Mouse (Mus musculus) forebrain, embryonic 11.5 days (tissue): Measurements from ENCODE around the gene Pts. TPM values are rescaled to one million over a fixed set of nuclear protein-coding genes. Genes with fewer than 3 reads are reported as not detected.

Source experiments
- ATAC-seq: fragments of 200-750 bp; cut with Nextera tagmentation; replicated peaks from 2 replicates; pipeline ENCODE4 v1.8.0; 2017; ENCODE audit warnings: moderate TSS enrichment; ENCODE audit not compliant: low FRiP score
- DNase-seq: peaks from one replicate; pipeline ENCODE4 v3.0.0-alpha.2; 2017; ENCODE audit warnings: low spot score
- H3K27ac ChIP-seq: fragments of 300-500 bp; sonication (generic); 2 replicates; pipeline ENCODE4 v1.5.1; 2014; ENCODE audit warnings: low read depth, low read length
- H3K27me3 ChIP-seq: fragments of 300-500 bp; sonication (generic); 2 replicates; pipeline ENCODE4 v1.6.1; 2014; ENCODE audit warnings: mild to moderate bottlenecking, low read length, mixed read lengths; ENCODE audit not compliant: control insufficient read depth, insufficient read depth
- H3K36me3 ChIP-seq: fragments of 300-500 bp; sonication (generic); 2 replicates; pipeline ENCODE4 v1.6.1; 2014; ENCODE audit warnings: mild to moderate bottlenecking, low read length, moderate library complexity, mixed read lengths; ENCODE audit not compliant: control insufficient read depth, insufficient read depth
- H3K4me1 ChIP-seq: fragments of 300-500 bp; sonication (generic); replicated peaks from 2 replicates; pipeline ENCODE4 v1.6.1; 2014; ENCODE audit warnings: low read length, mixed read lengths; ENCODE audit not compliant: control insufficient read depth, insufficient read depth
- H3K4me2 ChIP-seq: fragments of 300-500 bp; sonication (generic); 2 replicates; pipeline ENCODE4 v1.6.1; 2014; ENCODE audit warnings: low read depth, mild to moderate bottlenecking, low read length, moderate library complexity, mixed read lengths; ENCODE audit not compliant: severe bottlenecking
- H3K4me3 ChIP-seq: fragments of 300-500 bp; sonication (generic); 2 replicates; pipeline ENCODE4 v1.5.1; 2014; ENCODE audit warnings: low read depth, low read length
- H3K9ac ChIP-seq: fragments of 300-500 bp; sonication (generic); 2 replicates; pipeline ENCODE4 v1.6.1; 2014; ENCODE audit warnings: low read length
- H3K9me3 ChIP-seq: fragments of 300-500 bp; sonication (generic); 2 replicates; pipeline ENCODE4 v1.6.1; 2016; ENCODE audit warnings: low read length, mixed read lengths; ENCODE audit not compliant: control insufficient read depth
- WGBS: fragments of 180-500 bp; shearing (Covaris S2); extraction: QIAGEN DNeasy Blood & Tissue Kit; methylation state at CpG from one replicate; pipeline ENCODE4 v1.1.7; 2014; 5-methylcytosine and 5-hydroxymethylcytosine counted together
- polyA plus RNA-seq: library from polyadenylated mRNA; unstranded; fragments of >200 nt; fragmentation: Nextera tagmentation; extraction: Ambion mirVana; gene quantifications from 2 replicates; pipeline ENCODE4 v1.2.1, GENCODE M21; 2014

Gene Pts
- polyA plus RNA-seq, 1 experiment from 2014 or later = 93.5 TPM

DNA sequence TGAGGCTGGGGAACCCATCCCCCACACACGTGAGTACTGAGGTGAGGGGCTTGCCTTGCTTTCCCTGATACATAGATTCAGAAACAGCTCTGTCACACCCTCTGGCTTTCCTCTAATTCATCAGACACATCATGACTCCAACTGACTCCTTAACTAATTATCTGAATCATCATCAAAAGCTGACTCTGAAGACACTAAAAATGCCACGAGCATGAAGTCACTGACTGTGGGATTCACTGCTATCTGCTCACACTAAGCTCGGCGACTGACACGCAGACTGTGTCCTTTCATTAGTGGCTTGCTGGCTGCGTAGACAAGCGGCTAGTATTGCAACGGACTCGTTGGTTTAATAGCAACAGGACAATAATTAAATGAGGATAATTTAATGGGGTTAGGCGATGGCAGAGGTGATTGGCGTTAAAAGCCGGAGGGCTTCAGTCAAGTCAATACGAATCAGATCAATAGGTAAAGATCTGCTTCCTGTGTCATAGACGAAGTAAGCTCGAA lies 28.0 kb downstream of the Pts start:
- no peak for DNase-seq
- ATAC-seq = no peak
- H3K4me1 ChIP-seq = no peaks in the 10 kb centered on the region; the same call in 1 of the 2 replicates
- H3K27me3 ChIP-seq = no peaks in the 10 kb centered on the region
- H3K9me3 ChIP-seq = no peaks in the 10 kb centered on the region
- no peak overlapping the region for H3K9ac ChIP-seq
- H3K4me3 ChIP-seq = no peak overlapping the region; the same call in 1 of the 2 replicates
- H3K36me3 ChIP-seq = no peaks in the 10 kb centered on the region
- peak overlapping the region; percentile 42 for H3K4me2 ChIP-seq
- WGBS = 74% methylated on average over 15 of the region's 15 CpGs
- H3K27ac ChIP-seq = no peak overlapping the region

DNA sequence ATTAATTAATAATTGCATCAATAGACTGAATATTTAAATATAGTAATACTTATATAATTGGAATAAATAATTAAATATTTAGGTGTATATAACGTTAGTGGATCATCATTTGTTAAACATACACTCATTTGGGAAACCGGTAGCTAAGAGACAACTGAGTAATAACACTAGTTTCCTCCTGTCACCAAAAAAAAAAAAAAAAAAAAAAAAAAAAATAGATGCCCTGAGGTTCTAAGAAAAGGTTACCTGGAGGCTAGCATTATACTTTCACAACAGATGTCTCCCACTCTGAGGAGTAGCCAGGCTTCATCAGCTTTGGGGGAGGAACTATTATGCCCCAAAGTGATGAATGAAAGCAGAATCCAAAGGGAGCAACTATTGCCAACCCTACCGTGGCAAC lies 28.7 kb downstream of the Pts start:
- ATAC-seq (no peak), DNase-seq (no peak)
- WGBS = 89% methylated on average over 3 of the region's 3 CpGs
- H3K27ac ChIP-seq = no peak overlapping the region
- no peak overlapping the region for H3K9ac ChIP-seq
- H3K4me3 ChIP-seq = no peak overlapping the region
- H3K27me3 ChIP-seq = no peaks in the 10 kb centered on the region
- no peaks in the 10 kb centered on the region; the same call in 1 of the 2 replicates for H3K4me1 ChIP-seq
- H3K9me3 ChIP-seq = no peaks in the 10 kb centered on the region
- no peak overlapping the region for H3K4me2 ChIP-seq
- no peaks in the 10 kb centered on the region for H3K36me3 ChIP-seq

DNA sequence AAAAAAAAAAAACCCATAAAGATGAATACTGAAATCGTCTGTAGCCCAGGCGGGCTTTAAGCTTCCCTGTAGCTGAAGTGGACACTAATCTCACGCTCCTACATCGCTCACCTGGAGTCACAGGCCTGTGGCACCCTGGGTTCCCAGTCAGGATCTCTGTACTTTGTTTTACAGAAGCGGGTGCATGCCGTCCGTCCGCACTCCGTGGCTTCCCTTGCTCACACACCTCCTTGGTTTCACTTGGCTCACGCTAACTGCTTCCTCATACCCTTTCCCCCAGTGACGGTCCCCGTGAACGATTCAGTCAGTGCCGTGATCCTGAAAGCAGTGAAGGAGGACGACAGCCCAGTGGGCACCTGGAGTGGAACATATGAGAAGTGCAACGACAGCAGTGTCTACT lies 29.7 kb downstream of the Pts start:
- no peaks in the 10 kb centered on the region for H3K27me3 ChIP-seq
- H3K4me2 ChIP-seq = no peak overlapping the region
- no peak overlapping the region for H3K27ac ChIP-seq
- 86% methylated on average over 16 of the region's 16 CpGs for WGBS
- ATAC-seq = no peak
- no peak overlapping the region for H3K4me3 ChIP-seq
- no peak for DNase-seq
- H3K4me1 ChIP-seq = no peaks in the 10 kb centered on the region; the same call in 1 of the 2 replicates
- H3K9ac ChIP-seq = no peak overlapping the region
- no peaks in the 10 kb centered on the region for H3K36me3 ChIP-seq
- no peaks in the 10 kb centered on the region for H3K9me3 ChIP-seq

DNA sequence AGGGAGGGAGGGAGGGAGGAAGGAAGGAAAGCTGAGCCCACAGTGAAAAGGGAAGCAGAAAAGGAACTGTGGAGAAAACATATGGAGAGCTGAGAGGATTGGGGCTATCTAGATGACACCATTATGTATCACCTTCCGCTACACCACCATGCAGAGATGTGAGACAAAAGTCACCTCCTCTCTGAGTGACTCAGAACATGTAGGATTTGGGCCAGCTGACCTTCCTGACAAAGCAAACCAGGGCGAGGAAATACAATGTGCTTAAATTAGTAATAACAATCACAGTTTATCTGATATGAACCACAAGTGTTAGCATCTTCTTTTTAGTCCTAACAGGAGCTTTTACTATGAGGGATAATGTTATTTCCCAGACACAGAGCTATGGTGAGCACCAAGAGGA lies 31.0 kb downstream of the Pts start:
- WGBS = 81% methylated on average over 2 of the region's 2 CpGs
- no peak for DNase-seq

DNA sequence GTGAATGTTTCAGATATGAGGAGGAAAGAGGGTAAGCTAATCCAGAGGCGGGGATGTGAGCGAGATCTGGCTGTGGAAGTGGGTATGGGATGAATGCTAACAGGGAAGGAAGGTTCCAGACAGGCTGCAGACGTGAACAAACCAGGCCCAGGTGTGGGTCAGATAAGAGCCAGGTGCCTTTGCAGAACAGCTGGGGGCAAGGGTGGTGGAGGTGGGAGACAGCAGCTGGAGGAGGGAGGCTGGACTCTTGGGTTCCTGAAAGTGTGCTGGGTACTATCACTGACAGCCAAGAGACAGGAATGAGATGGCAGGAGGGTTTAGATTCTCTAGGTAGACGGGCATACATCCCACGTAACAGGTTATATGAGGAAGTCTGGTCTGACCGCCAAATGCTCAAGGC lies 31.4 kb downstream of the Pts start:
- 76% methylated on average over 6 of the region's 6 CpGs for WGBS
- H3K36me3 ChIP-seq = no peaks in the 10 kb centered on the region
- no peaks in the 10 kb centered on the region; the same call in 1 of the 2 replicates for H3K4me1 ChIP-seq
- no peak overlapping the region for H3K27ac ChIP-seq
- H3K9me3 ChIP-seq = no peaks in the 10 kb centered on the region
- DNase-seq = no peak
- ATAC-seq = no peak
- no peak overlapping the region for H3K4me2 ChIP-seq
- no peak overlapping the region for H3K9ac ChIP-seq
- H3K27me3 ChIP-seq = no peaks in the 10 kb centered on the region
- no peak overlapping the region for H3K4me3 ChIP-seq

More for the DNA sequence above, 31.0 kb downstream of the Pts start:
- no peak overlapping the region for H3K9ac ChIP-seq
- H3K9me3 ChIP-seq = no peaks in the 10 kb centered on the region
- H3K27ac ChIP-seq = no peak overlapping the region
- no peak overlapping the region for H3K4me3 ChIP-seq
- H3K4me2 ChIP-seq = no peak overlapping the region
- H3K36me3 ChIP-seq = no peaks in the 10 kb centered on the region
- no peaks in the 10 kb centered on the region for H3K27me3 ChIP-seq
- no peak for ATAC-seq
- H3K4me1 ChIP-seq = no peaks in the 10 kb centered on the region; the same call in 1 of the 2 replicates

DNA sequence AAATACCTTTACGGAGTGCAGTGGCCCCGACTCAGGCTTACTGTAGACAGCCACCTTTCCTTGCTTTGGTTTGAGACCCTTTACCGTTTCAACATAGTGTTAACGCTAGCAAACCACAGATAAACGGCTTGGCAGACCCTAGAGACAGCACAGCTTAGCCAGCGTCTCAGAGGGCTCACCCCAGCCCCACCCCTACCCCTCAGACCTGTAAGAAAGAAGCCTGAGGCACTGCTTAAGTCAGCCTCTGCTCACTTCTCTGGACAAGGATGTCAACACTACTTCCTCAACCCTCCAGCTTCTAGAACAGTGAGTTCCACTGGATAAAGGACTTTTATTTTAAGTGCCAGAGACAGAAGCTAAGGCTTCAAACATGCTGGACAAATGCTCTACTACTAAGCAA lies 32.0 kb downstream of the Pts start:
- H3K9ac ChIP-seq = 0 out of 2 replicates have a peak overlapping the region, but pooled peaks have one; percentile 4
- no peak overlapping the region for H3K27ac ChIP-seq
- WGBS = 20% methylated on average over 6 of the region's 6 CpGs
- ATAC-seq (no peak), DNase-seq (no peak)
- H3K36me3 ChIP-seq = no peaks in the 10 kb centered on the region
- H3K27me3 ChIP-seq = no peaks in the 10 kb centered on the region
- H3K4me1 ChIP-seq = no peaks in the 10 kb centered on the region; the same call in 1 of the 2 replicates
- H3K9me3 ChIP-seq = no peaks in the 10 kb centered on the region
- no peak overlapping the region for H3K4me3 ChIP-seq
- no peak overlapping the region for H3K4me2 ChIP-seq

DNA sequence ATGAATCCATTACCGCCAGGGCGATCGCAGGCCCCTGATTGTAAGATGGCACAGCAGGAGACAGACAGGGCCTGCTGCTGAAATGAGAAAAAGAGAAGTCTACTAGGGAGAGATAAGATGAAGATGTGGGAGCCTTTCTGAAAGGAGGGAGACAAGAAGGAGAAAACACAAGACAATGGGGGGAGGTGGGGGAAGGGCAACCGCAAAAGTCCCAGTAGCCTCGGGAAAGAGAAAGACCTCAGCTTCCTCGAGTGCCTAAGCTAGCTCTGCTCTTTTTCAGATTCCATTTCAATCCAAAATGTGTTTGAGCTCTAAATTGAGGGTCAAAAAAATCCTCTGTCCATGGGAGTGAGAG lies 32.4 kb downstream of the Pts start:
- DNase-seq (no peak), ATAC-seq (no peak)
- no peak overlapping the region for H3K4me2 ChIP-seq
- no peaks in the 10 kb centered on the region; the same call in 1 of the 2 replicates for H3K4me1 ChIP-seq
- H3K27ac ChIP-seq = no peak overlapping the region
- 21% methylated on average over 6 of the region's 6 CpGs for WGBS
- H3K9me3 ChIP-seq = no peaks in the 10 kb centered on the region
- no peaks in the 10 kb centered on the region for H3K36me3 ChIP-seq
- H3K9ac ChIP-seq = 0 out of 2 replicates have a peak overlapping the region, but pooled peaks have one; percentile 4
- H3K4me3 ChIP-seq = no peak overlapping the region
- H3K27me3 ChIP-seq = no peaks in the 10 kb centered on the region

DNA sequence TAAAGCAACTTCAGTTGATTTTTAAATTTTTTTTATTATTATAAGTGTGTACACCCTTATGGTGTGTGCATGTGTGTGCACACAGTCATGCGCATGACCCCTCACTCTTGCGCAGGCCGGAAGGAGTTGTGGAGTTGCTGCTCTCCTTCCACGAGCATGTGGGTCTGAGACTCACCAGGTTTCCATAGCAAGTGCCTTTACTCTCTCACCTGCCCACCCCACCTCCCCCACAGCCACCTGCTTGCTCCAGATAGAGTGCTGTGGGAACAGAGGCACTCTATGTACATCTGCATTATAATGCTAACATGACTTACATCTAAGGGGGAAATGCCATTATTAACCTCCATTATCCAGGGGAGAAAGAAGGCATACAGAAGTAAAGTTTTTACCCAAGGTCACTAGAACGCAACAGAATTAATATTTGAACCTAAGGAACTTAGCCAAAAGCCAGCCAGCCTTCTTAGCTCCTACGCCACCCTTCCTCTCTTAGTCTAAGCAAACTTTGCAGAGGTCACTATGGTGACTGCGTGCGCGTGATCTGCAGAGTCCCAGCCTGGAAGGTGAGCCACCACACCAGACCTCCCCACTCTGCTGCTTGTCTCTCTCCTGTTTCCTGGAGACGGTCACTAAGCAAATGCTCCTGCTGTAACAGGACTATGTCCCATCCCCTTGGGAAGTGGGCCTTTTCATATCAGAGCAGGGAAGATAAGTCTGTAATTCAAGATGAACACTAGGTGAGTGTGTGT lies 32.9 kb downstream of the Pts start:
- Histone ChIP-seq H3K4me1 (no peaks in the 10 kb centered on the region; the same call in 1 of the 2 replicates), H3K9ac (no peak overlapping the region), H3K4me2 (no peak overlapping the region), H3K4me3 (no peak overlapping the region), H3K36me3 (no peaks in the 10 kb centered on the region), H3K27me3 (no peaks in the 10 kb centered on the region), H3K9me3 (no peaks in the 10 kb centered on the region), H3K27ac (no peak overlapping the region)
- no peak for DNase-seq
- WGBS = 68% methylated on average over 10 of the region's 10 CpGs
- no peak for ATAC-seq

DNA sequence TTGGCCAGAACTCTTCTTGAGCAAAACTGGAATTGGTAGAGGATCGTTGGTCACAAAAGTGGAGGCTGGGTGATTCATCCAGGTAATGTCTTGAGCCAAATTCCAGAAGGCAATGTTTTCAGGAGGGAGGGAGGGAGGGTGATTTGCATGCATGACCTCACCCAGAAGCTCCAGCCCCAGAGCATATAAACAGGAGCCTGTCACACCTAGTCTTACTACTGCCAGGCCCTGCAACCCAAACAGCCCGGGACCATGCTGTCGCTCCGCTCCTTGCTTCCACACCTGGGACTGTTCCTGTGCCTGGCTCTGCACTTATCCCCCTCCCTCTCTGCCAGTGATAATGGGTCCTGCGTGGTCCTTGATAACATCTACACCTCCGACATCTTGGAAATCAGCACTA lies 34.2 kb downstream of the Pts start, which contains the start of gene Plet1:
Gene Plet1 (plus strand): TSS at position 215 of the 400 bp plus-strand sequence.
- DNase-seq = no peak
- WGBS = 85% methylated on average over 6 of the region's 6 CpGs
- Histone ChIP-seq H3K9ac (no peak within 1 kb of the TSS), H3K27ac (no peak within 1 kb of the TSS), H3K9me3 (no peaks in the 10 kb centered on the region), H3K4me1 (no peaks in the 10 kb centered on the region; the same call in 1 of the 2 replicates), H3K4me2 (no peak within 1 kb of the TSS), H3K36me3 (no peaks in the 10 kb centered on the region), H3K27me3 (no peaks in the 10 kb centered on the region), H3K4me3 (no peak within 1 kb of the TSS)
- ATAC-seq = no peak
